Mouse (Mus musculus) left cerebral cortex, adult 2 months (tissue): Measurements from ENCODE around the gene Podnl1. TPM values are rescaled to one million over a fixed set of nuclear protein-coding genes. Genes with fewer than 3 reads are reported as not detected.
A peak's percentile ranks its signal among the peaks of the same experiment; 100 is the strongest.

Experiments
- DNase-seq, 2 experiments: peaks; one replicate each; pipeline ENCODE4 v3.0.0; 2021 to 2022; ENCODE audit warnings: low spot score in 2 of 2, mixed read lengths in 1 of 2; ENCODE audit errors: extremely low spot score in 1 of 2
- H3K27ac ChIP-seq: fragments of 200-600 bp; 2 replicates; pipeline ENCODE4 v1.8.1; 2022
- H3K4me3 ChIP-seq: fragments of 200-600 bp; 2 replicates; pipeline ENCODE4 v1.8.1; 2022
- CTCF ChIP-seq: fragments of 200-600 bp; IDR thresholded peaks from 2 replicates; pipeline ENCODE4 v1.8.1; 2022; ENCODE audit warnings: antibody characterized with exemption, mild to moderate bottlenecking, moderate library complexity
- intact Hi-C: fragments of 180-260 bp; cut with DNase I; formaldehyde crosslinking; loops from one replicate; pipeline ENCODE4 v1.15.1; 2025
- total RNA-seq, 2 experiments: library from RNA; stranded (reverse); gene quantifications; 2 replicates each; pipeline ENCODE4 v1.2.3; 2021

Gene Podnl1
- total RNA-seq, 2 experiments from 2014 or later, result not detected

DNA sequence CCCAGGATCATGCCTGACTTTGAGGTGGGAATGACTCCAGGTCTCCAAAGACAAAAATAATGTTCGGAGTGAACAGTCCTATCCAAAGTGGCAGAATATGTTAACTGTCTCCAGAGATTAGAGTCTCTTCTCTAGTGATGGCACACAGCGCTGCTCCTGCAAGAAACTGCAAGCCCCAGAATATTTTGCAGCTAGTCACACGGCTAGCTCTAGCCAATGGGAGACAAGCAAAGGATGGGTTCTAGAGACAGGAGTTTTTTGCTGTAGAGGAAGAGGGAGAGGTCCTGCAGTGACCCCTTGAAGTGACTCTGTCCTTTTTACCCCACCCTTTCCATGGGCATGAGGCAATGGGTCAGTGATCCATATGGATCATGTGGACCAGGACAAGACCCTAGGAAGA lies 12.1 kb downstream of the Podnl1 start:
- TF ChIP-seq CTCF, result no peak
- no peak overlapping the region for H3K4me3 ChIP-seq

DNA sequence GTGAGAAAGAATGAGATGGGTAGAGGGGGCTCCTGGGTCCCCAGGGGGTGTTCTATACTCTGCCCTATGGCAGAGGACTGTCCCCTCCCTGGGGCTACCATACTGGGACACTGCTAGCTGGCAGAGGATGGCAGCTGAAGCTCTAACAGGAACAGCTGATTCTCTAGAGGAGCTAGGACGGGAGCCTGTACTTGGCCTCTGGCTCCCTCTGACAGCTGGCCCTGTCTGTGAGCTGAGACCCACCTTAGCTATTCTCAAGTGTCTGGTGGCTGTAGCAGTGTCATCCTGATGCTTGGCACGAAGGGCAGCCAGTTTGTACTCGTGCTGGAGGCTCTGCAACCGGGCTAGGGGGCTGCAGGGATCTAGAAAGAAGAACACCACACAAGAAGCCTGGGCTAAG lies 15.0 kb downstream of the Podnl1 start:
- TF ChIP-seq CTCF, result no peak
- no peak overlapping the region for H3K4me3 ChIP-seq
- no peak overlapping the region for H3K27ac ChIP-seq
- no peak for DNase-seq
- intact Hi-C loops, result no loop called here

More for the DNA sequence above, 12.1 kb downstream of the Podnl1 start:
- H3K27ac ChIP-seq, result no peak overlapping the region
- intact Hi-C loops, result no loop called here
- no peak for DNase-seq

DNA sequence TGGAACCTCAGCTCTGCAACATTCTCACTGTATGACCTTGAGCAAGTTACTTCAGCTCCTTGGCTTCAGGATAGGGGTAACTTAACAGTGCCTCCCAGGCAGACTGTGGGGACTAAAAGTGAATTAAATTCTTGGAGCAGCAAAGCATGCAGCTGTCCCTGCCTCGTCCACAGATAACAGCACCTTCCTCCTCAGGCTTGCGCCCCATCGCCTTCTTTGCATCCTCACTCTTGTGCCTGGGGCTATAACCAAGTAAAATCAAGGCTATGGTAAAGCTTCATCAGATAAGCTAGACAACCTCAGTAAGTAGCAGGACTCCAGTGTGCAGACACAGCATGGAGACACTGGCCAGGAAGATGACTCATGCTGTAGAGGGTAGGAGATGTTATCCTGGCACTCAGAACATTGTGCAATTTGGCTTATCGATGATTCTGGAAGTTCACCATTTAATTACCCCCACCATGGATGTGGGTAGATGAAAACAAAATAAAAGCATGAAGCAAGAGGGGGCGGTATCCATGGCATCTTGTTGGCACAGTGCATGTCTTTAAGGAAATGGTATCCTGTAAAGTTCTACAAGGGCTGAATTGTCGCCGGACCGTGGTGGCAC lies 19.0 kb downstream of the Podnl1 start:
- Histone ChIP-seq H3K27ac (no peak overlapping the region), H3K4me3 (no peak overlapping the region)
- no peak for DNase-seq
- TF ChIP-seq CTCF, result no peak
- intact Hi-C loops, result no loop called here

DNA sequence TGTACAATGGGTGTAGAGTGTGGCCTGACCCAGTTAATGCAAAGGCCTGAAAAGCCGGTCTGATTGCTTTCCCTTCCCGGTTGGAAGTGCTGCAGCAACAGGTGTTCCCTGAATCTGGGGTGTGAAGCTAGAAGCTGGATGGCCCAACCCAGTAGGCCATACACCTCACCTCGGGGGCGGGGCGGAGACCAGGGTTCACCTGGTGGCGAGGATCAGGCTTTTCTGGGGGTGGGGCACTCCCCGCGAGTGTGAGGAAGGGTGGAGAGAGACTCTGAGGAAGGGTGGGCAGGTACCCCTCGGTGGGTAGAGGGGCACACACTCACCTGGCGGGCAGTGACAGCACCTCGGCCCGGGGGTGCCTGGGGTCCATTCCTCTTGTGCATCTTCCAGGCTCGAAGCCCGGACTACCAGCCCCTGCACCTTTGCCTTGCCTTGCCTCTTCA lies 21.6 kb downstream of the Podnl1 start:
- peak overlapping the region; percentile 60 for H3K4me3 ChIP-seq
- DNase-seq, result peak in 1 of 2 experiments; percentile 23
- intact Hi-C loops, result no loop called here
- peak overlapping the region; percentile 88 for H3K27ac ChIP-seq
- no peak for TF ChIP-seq CTCF

DNA sequence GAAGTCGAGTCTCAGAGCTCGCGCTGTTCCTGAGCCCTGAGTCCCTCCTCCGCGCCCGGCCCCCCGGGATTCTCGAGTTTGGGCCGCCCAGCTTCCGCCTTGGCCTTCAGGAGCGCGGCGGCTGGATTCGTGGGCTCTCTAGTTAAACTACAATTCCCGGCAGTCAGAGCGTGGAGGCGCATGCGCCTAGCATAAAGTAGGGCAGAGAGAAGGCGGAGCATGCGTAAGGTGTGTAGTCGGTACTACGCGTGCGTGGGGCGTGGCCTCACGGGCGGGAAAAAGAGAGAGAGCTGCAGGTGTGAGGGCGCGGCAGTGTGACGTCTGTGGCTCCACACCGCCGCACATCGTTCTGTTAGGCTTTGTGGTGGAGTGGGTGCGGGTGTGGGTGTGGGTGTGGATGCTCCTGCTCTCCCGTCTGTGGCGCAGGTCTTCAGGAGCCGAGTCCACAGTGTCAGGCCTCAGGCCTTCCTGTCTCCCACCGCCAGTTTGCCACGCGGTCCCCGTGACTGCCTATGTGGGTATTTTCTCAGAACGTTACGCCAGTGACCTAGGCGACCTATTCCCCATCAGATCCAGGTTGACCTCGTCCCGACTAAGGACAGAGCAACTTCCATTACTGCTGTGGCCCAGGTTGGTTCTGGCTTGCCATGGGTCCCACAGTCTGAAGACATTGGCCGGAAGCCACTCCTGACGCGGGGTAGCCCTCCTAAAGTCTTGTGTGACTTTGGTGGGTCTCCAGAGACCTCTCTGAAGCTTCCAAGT lies 22.2 kb downstream of the Podnl1 start, which contains the start of the genes Cc2d1a and 4930432K21Rik:
TSS of gene Cc2d1a (minus strand) at position 168 of the 762 bp plus-strand sequence.
TSS of gene 4930432K21Rik (plus strand) at position 257 of the 762 bp plus-strand sequence.
- no peak for TF ChIP-seq CTCF
- Histone ChIP-seq H3K27ac (peak within 1 kb of the TSS; percentile 88), H3K4me3 (peak within 1 kb of the TSS; percentile 60)
- peak; percentile 91 to 94 for DNase-seq
- intact Hi-C loops, result no loop called here

DNA sequence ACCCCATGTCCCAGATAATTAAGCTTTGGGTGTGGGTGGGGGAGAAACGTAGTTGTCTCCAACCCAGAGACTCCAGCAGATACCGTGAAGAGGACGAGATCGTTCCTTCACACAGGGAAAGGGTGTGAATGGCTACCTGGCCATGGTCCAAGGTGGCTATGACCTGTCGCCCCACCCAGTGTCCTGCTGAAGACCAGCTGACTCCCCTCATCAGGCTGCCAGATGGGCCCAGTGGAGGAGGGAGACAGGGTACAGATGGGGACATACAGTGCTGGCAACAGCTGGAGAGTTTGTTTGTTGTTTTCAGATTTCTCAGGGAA lies 22.7 kb downstream of the Podnl1 start:
- Histone ChIP-seq H3K27ac (no peak overlapping the region), H3K4me3 (peak overlapping the region; percentile 60)
- intact Hi-C loops, result no loop called here
- DNase-seq, result no peak
- no peak for TF ChIP-seq CTCF

DNA sequence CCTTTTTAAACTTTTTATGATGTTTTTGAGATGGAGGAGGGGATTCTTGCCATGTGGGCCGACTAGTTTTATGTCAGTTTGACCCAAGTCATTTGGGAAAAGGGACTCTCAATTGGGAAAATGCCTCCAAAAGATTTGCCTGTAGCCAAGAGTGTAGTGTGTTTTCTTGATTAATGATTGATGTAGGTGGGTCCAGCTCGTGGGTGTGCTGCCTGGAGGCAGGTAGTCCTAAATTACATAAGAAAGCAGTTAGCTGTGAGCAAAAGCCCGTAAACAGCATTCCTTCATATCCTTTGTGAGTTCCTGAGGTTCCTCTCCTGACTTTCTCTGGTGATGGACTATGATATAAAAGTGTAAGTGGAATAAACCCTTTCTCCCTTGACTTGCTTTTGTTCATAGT lies 23.4 kb downstream of the Podnl1 start:
- intact Hi-C loops, result no loop called here
- no peak for DNase-seq
- no peak for TF ChIP-seq CTCF
- H3K4me3 ChIP-seq, result no peak overlapping the region
- no peak overlapping the region for H3K27ac ChIP-seq

DNA sequence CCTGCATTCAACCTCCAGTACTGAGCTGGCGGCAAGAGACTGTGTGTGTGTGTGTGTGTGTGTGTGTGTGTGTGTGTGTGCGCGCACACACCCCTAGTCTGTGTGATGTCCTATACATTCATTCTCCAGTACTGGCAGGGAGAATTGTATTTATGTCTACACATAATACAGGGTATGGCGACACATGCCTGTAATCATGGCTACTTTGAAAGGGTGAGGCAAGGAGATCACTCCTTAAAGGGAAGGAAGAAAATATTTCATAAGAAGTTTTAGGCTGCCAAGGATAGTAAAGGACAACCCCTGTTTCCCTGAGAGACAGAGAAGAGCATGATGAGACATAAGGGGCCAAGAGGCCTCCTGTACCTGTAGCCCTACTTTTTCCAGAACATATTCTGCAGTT lies 31.8 kb downstream of the Podnl1 start:
- intact Hi-C loops, result no loop called here
- no peak overlapping the region for H3K4me3 ChIP-seq
- TF ChIP-seq CTCF, result no peak
- no peak overlapping the region for H3K27ac ChIP-seq
- no peak for DNase-seq

DNA sequence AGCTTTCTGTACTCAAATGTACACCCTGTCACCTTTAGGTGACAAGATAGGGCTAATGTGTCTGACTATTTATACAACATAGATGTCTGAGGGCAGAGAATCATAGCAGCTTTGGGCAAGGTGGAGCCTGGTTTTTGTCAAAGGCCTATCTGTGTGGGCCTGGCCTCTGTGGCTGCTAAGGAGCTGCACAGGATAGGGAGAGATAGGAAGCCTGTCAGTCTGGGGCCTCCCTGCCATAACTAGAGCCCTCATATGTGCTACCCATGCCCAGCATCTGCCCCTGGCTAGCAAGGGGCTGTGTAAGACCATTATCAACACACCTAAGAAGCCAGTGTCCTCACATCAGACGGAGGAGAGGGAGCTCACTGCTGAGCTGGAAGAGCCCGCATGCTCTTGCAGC lies 41.9 kb downstream of the Podnl1 start:
- intact Hi-C loops, result no loop called here
- no peak for TF ChIP-seq CTCF

DNA sequence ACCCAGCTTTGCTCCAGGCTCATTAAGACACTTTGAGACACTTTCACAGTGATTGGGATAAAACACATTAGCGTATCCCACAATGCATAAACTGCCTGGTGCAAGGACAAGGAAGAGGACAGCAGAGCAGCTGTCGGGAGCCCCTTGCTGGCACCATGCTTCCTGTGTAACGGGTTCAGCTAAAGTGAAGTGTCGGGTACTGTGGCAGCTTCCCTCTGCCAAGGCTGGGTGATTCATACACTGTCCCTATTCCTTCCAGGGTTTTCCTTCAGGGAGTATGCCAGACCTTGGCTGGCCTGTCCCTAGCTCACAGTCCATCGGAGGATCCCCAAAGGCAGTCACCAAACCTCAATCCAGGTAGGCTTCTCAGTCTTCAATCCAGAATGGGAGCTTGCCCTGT lies 44.3 kb downstream of the Podnl1 start:
- no peak for TF ChIP-seq CTCF
- Histone ChIP-seq H3K27ac (no peak overlapping the region), H3K4me3 (no peak overlapping the region)
- DNase-seq, result no peak
- intact Hi-C loops, result loop anchor here (5.0 kb wide), 1 partner anchor 128 kb away; the partner anchor contains the start of genes Il27ra and Rln3

More for the DNA sequence above, 41.9 kb downstream of the Podnl1 start:
- DNase-seq, result no peak
- H3K4me3 ChIP-seq, result no peak overlapping the region
- H3K27ac ChIP-seq, result no peak overlapping the region

DNA sequence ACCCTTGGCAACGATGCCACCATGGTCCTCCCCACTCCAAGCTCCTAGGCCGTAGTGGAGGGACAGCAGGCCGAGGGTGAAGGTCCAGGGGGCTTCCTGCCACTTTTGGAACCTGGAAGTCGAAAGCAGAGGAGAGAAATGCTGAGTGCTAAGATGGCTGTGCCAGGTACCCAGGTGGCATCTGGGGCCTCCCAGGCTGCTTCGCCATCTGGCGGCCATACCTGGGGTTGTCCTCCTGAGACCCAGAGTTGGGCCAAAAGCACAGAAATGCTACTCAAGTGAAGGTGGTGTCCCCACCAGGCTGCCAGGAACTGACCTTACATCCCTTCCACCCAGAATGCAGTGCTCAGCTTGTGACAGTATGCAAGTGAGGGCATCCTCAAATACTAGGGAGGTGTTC lies 48.1 kb downstream of the Podnl1 start:
- intact Hi-C loops, result loop anchor here (5.0 kb wide), 1 partner anchor 132 kb away; the partner anchor contains the start of genes Il27ra and Rln3
- TF ChIP-seq CTCF, result no peak; the same call in 1 of the 2 replicates
- Histone ChIP-seq H3K4me3 (no peak overlapping the region), H3K27ac (no peak overlapping the region)
- no peak for DNase-seq

DNA sequence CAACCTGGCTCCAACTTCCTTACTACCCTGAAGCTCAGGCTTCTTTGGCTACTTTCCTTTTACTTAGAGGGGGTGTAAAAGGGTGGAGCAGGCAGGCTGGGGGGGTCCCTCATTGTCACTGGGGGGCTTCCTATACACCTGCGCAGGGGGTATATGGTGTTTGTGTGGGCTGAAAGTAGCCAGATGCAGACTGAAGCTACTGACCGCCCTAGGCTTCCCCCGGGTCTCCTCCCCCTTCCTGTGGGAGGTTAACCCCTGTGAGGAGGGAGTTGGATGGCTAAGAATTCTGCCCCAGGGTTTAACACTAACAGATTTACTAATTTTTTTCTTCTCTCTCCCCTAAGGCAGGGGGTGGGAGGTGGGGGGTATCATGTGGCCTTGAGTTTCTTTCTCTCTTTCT lies 50.8 kb downstream of the Podnl1 start:
- intact Hi-C loops, result no loop called here
- Histone ChIP-seq H3K4me3 (no peak overlapping the region), H3K27ac (no peak overlapping the region)
- no peak for DNase-seq
- TF ChIP-seq CTCF, result no peak

DNA sequence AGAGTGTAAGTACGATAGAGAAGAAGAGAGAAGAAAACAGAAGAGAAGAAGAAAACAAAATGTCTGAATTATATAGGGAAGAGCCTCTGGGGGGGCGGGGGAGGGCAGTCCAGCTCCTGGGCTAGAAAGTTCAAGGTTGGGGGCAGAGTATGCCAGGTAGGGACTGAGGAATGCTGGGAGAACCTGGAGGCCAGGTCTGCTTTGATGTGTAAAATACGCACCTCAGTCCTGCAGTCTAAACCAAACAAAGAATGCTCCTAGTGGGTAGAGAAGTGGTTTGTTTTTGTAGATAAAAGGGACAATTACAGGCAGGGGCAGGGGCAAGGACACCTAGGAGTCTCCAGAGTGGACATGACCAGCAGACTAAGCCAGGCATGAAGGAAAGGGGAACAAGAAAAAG lies 51.6 kb downstream of the Podnl1 start:
- Histone ChIP-seq H3K4me3 (no peak overlapping the region), H3K27ac (no peak overlapping the region)
- DNase-seq, result no peak
- intact Hi-C loops, result no loop called here
- TF ChIP-seq CTCF, result no peak
